Mouse (Mus musculus) MEL (cell line): ENCODE data around the gene Ostf1.

Experiments
- BHLHE40 ChIP-seq: IDR thresholded peaks from 2 replicates; pipeline ENCODE4 v1.6.1; 2012; ENCODE audit warnings: low read depth, mild to moderate bottlenecking, inconsistent platforms, low read length, improper control_type of control experiment, borderline replicate concordance
- CTCF ChIP-seq, 3 experiments: IDR thresholded peaks in 2 of 3; conservative IDR thresholded peaks in 1 of 3; 2 replicates each; pipeline ENCODE4 v1.5.1; 2011 to 2012; ENCODE audit warnings: low read length in 3 of 3, low read depth in 2 of 3, mild to moderate bottlenecking in 2 of 3, improper control_type of control experiment in 1 of 3, inconsistent platforms in 1 of 3, mixed read lengths in 1 of 3, moderate library complexity in 1 of 3; ENCODE audit not compliant: control insufficient read depth in 1 of 3, insufficient read depth in 1 of 3, poor library complexity in 1 of 3, severe bottlenecking in 1 of 3
- EP300 ChIP-seq, 2 experiments: IDR thresholded peaks; 2 replicates each; pipeline ENCODE4 v1.6.1; 2011; ENCODE audit warnings: improper control_type of control experiment in 2 of 2, low read length in 2 of 2, low read depth in 1 of 2, mild to moderate bottlenecking in 1 of 2
- GABPA ChIP-seq: IDR thresholded peaks from 2 replicates; pipeline ENCODE4 v1.6.1; 2012; ENCODE audit warnings: low read depth, mild to moderate bottlenecking, inconsistent platforms, low read length, improper control_type of control experiment, moderate library complexity
- GATA1 ChIP-seq: IDR thresholded peaks from 2 replicates; pipeline ENCODE4 v1.6.1; 2011; ENCODE audit warnings: low read depth, low read length, improper control_type of control experiment
- NRF1 ChIP-seq: IDR thresholded peaks from 2 replicates; pipeline ENCODE4 v1.6.1; 2014; ENCODE audit warnings: low read depth, mild to moderate bottlenecking, inconsistent platforms, low read length, improper control_type of control experiment, moderate library complexity; ENCODE audit not compliant: poor library complexity, insufficient read depth, severe bottlenecking
- POLR2A ChIP-seq, 2 experiments: IDR thresholded peaks; 2 replicates each; pipeline ENCODE4 v1.6.1; 2011 to 2012; ENCODE audit warnings: low read length in 2 of 2, mild to moderate bottlenecking in 2 of 2, control low read depth in 1 of 2, improper control_type of control experiment in 1 of 2, low read depth in 1 of 2, moderate library complexity in 1 of 2; ENCODE audit not compliant: control insufficient read depth in 1 of 2, insufficient read depth in 1 of 2, poor library complexity in 1 of 2
- SIN3A ChIP-seq: IDR thresholded peaks from 2 replicates; pipeline ENCODE4 v1.6.1; 2012; ENCODE audit warnings: low read length, improper control_type of control experiment, inconsistent platforms
- UBTF ChIP-seq: IDR thresholded peaks from 2 replicates; pipeline ENCODE4 v1.6.1; 2012; ENCODE audit warnings: low read depth, mild to moderate bottlenecking, inconsistent platforms, low read length, improper control_type of control experiment, moderate library complexity, borderline replicate concordance; ENCODE audit not compliant: insufficient read depth

DNA sequence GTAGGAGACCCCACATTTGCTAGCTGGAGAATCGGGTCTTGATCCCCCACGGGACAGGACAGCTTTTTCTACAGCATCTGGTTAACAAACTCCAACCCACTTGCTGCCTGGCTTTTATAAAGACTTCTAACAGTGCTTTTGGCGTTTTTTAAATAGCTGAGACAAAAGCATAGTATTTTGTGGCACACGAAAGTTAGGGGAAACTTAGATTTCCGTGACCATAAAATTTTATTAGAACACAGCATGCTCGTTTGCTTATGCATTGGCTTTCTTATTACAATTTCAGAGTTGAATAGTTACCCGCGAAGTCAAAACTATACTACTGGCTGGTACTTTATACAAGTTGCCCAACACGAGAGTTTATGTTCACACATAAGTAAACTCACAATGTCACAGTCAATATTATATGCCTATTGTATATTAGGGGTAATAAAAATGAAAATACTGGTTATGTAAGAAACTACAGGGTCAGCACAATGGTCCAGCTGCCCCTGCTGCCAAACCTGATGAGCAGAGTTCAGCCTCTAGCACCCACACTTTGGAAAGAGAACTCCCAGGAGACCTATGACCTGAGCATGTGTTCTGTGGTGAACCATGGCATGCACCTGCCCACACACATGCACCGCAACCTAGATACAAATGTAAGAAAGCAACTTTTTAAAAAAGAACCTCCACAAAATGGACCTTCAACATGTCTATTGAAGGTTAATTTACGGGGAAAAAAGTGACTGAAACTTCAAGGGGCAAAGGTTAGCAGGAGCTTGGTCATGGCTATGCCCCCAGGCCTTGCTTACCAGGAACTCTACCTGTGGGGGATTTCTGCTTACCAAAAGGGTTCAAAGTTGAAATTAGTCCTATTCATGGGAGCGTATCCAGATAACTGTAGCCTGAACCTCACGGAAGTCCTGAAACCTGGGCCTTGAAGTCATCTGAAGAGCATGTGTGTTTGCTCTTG, 885 bp upstream of the Ostf1 start:
- TF ChIP-seq NRF1, result no peak
- no peak for TF ChIP-seq GATA1
- no peak for TF ChIP-seq GABPA
- no peak for TF ChIP-seq CTCF (IDR thresholded peaks at IDR 0.05 in 2 of 3, conservative IDR thresholded peaks at IDR 0.05 in 1 of 3; ENCODE audit: control insufficient read depth in 1 of 3, insufficient read depth in 1 of 3, low read depth in 2 of 3, low read length in 3 of 3, poor library complexity in 1 of 3, severe bottlenecking in 1 of 3)
- TF ChIP-seq POLR2A (IDR thresholded peaks at IDR 0.05; ENCODE audit: control insufficient read depth in 1 of 2, insufficient read depth in 1 of 2, low read depth in 1 of 2, low read length in 2 of 2, poor library complexity in 1 of 2), result no peak
- TF ChIP-seq SIN3A, result no peak; the same call in 1 of the 2 replicates
- 0 out of 2 replicates have a peak, but pooled peaks have one; percentile 35 for TF ChIP-seq BHLHE40
- TF ChIP-seq UBTF, result no peak
- no peak for TF ChIP-seq EP300 (IDR thresholded peaks at IDR 0.05; ENCODE audit: low read depth in 1 of 2, low read length in 2 of 2)
